Mouse (Mus musculus) retina, postnatal 1 day (tissue): ENCODE measurements around the gene Ifna16.

Experiments
- DNase-seq: peaks from one replicate; pipeline ENCODE4 v3.0.0-alpha.2; 2012

Ifna16 gene

GRCm38 (mm10) chr4:88641077-88641831 is 35.5 kb downstream of the Ifna16 start:
- peak; percentile 94 for DNase-seq

GRCm38 (mm10) chr4:88640704-88641076 is 36.0 kb downstream of the Ifna16 start:
- DNase-seq: no peak

- DNase-seq: no peak
Observed at GRCm38 (mm10) chr4:88634311-88634710, 42.4 kb downstream of the Ifna16 start, which contains the start of gene C87499. Gene C87499, minus strand, starts transcription at chr4:88634411.
